ENCODE assay signal across 9 mouse cellular contexts in the genomic region with DNA sequence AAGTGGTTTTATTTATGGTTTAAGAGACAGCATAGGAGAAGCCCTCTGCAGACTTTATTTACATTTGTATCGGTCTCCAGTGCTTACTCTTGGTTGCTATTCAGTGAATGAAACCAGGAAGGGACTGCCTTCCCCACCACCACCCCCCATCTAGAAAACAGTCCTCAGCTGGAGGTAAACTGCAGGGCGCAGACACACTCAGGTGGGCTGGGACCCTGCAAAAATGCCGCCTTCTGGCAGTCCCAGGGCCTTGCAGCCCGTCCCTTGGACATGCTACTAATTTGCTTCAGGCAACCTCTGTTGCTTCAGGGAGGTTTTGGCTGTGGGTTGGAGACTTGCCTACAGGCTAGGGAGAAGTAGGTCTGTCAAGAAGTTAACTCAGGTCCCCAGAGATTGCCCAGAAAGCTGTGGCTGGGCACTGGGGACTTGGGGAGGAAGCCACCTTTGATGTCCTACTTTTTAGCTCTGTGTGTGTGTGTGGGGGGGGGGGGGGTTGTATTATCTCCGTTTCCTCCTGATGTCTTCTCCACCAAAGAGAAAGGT. TPM values are rescaled to one million over a fixed set of nuclear protein-coding genes. Genes with fewer than 3 reads are reported as not detected.
A peak's percentile ranks its signal among the peaks of the same experiment; 100 is the strongest.
DNase-seq lines count a peak whose midpoint lies in the region; ATAC-seq lines count a peak whose summit lies in the region.
"Had no signal": no experiment of that assay in that cellular context is flagged by ENCODE, and none has a peak within 500 bp of the region (broad histone marks: within the 10 kb centered on the region; RNA-seq: fewer than 3 reads in every experiment).

No protein-coding gene starts in this region.

- peaks cover 32% of the 10 kb centered on the region for H3K36me3 ChIP-seq in heart, embryonic 10.5 days
- H3K36me3 ChIP-seq in forebrain, embryonic 12.5 days (replicated peaks) = peaks cover 19% of the 10 kb centered on the region
- peaks cover 54% of the 10 kb centered on the region for H3K36me3 ChIP-seq in liver, embryonic 12.5 days

- intact Hi-C loops in heart, postnatal 25 days (cut with DNase I) = loop anchor here (5.0 kb wide), 2 partner anchors 113 to 228 kb away; no protein-coding TSS in a partner anchor

- ATAC-seq in forebrain, embryonic 12.5 days (ENCODE audit: low FRiP score) = no peak
- no peak for ATAC-seq in liver, embryonic 12.5 days
- no peak for ATAC-seq in inflammation-experienced regulatory T-cells, adult 6 months

- H3K9ac ChIP-seq in forebrain, embryonic 12.5 days = no peak overlapping the region; the same call in 1 of the 2 replicates
- H3K9ac ChIP-seq in liver, embryonic 12.5 days = no peak overlapping the region

- WGBS in heart, embryonic 10.5 days = 47% methylated on average over 5 of the region's 5 CpGs
- WGBS in forebrain, embryonic 12.5 days = 31% methylated on average over 5 of the region's 5 CpGs
- 54% methylated on average over 5 of the region's 5 CpGs for whole genome bisulfite sequencing in liver, embryonic 12.5 days (ENCODE audit: insufficient replicate concordance)

- DNase-seq in heart, embryonic 10.5 days (ENCODE audit: low spot score) = no peak
- DNase-seq in heart, postnatal 25 days (ENCODE audit: low spot score) = no peak
- peak; percentile 80 for DNase-seq in 3T3-L1 (ENCODE audit: low read depth, low spot score)
- DNase-seq in ovary, postnatal 14 days (ENCODE audit: low spot score) = no peak
- DNase-seq in layer of hippocampus, postnatal 25 days (ENCODE audit: extremely low spot score in 1 of 2, low spot score in 1 of 2) = no peak
- DNase-seq: layer of hippocampus, postnatal 36 days had no signal

- peak overlapping the region; percentile 89 for H3K27ac ChIP-seq in heart, embryonic 10.5 days
- H3K27ac ChIP-seq in forebrain, embryonic 12.5 days = peak overlapping the region; percentile 67
- H3K27ac ChIP-seq in liver, embryonic 12.5 days = 0 out of 2 replicates have a peak overlapping the region, but pooled peaks have one; percentile 27

- H3K4me1 ChIP-seq in heart, embryonic 10.5 days = peaks cover 69% of the 10 kb centered on the region
- peaks cover 61% of the 10 kb centered on the region for H3K4me1 ChIP-seq in forebrain, embryonic 12.5 days
- H3K4me1 ChIP-seq in liver, embryonic 12.5 days = peaks cover 66% of the 10 kb centered on the region

- H3K27me3 ChIP-seq in heart, embryonic 10.5 days (ENCODE audit: insufficient read depth, poor library complexity, severe bottlenecking) = no peaks in the 10 kb centered on the region
- peaks cover 13% of the 10 kb centered on the region for H3K27me3 ChIP-seq in forebrain, embryonic 12.5 days
- peaks cover 32% of the 10 kb centered on the region for H3K27me3 ChIP-seq in liver, embryonic 12.5 days (replicated peaks)

- no peaks in the 10 kb centered on the region for H3K9me3 ChIP-seq in heart, embryonic 10.5 days
- H3K9me3 ChIP-seq in forebrain, embryonic 12.5 days = no peaks in the 10 kb centered on the region
- no peaks in the 10 kb centered on the region for H3K9me3 ChIP-seq in liver, embryonic 12.5 days (replicated peaks)

- peak overlapping the region; percentile 18 for H3K4me2 ChIP-seq in forebrain, embryonic 12.5 days
- no peak overlapping the region for H3K4me2 ChIP-seq in liver, embryonic 12.5 days

- H3K4me3 ChIP-seq in heart, embryonic 10.5 days = no peak overlapping the region
- H3K4me3 ChIP-seq in forebrain, embryonic 12.5 days (replicated peaks) = no peak overlapping the region
- H3K4me3 ChIP-seq in liver, embryonic 12.5 days = no peak overlapping the region

RNA-seq across cellular contexts. Expression of gene Rara, which starts 2.9 kb away (rescaled TPM):
- polyA plus RNA-seq in heart, embryonic 10.5 days (2016; fragmentation: Nextera tagmentation; extraction: Ambion mirVana) = 30.4 and 36.9 TPM in 2 replicates
- total RNA-seq in heart, postnatal 25 days (2021) = 10 to 100 TPM; 11.8 TPM
- polyA plus RNA-seq in forebrain, embryonic 12.5 days (2016; fragmentation: Nextera tagmentation; extraction: Ambion mirVana) = 14.0 and 16.4 TPM in 2 replicates
- 6.8 and 7.1 TPM in 2 replicates for polyA plus RNA-seq in liver, embryonic 12.5 days (2016; fragmentation: Nextera tagmentation; extraction: Ambion mirVana)
- 10 to 100 TPM; 17.0 to 17.7 TPM for total RNA-seq in layer of hippocampus, postnatal 25 days (2021)
- polyA plus RNA-seq in inflammation-experienced regulatory T-cells, adult 6 months (2017; shearing (Covaris generic)) = 1 to 10 TPM; 7.4 to 8.1 (median 7.6) TPM

RNA-seq across cellular contexts. Expression of gene Cdc6, which starts 17.1 kb away (rescaled TPM):
- polyA plus RNA-seq in heart, embryonic 10.5 days (2016; fragmentation: Nextera tagmentation; extraction: Ambion mirVana) = 39.3 and 47.7 TPM in 2 replicates
- total RNA-seq in heart, postnatal 25 days (2021) = under 1 TPM; 0.28 to 0.52 TPM
- 38.0 and 43.1 TPM in 2 replicates for polyA plus RNA-seq in forebrain, embryonic 12.5 days (2016; fragmentation: Nextera tagmentation; extraction: Ambion mirVana)
- 86.5 and 89.9 TPM in 2 replicates for polyA plus RNA-seq in liver, embryonic 12.5 days (2016; fragmentation: Nextera tagmentation; extraction: Ambion mirVana)
- total RNA-seq in layer of hippocampus, postnatal 25 days (2021) = under 1 TPM; 0.54 to 0.94 TPM
- 10 to 100 TPM in 1 of 3 experiments, 1 to 10 TPM in 2; 5.1 to 40.6 (median 5.2) TPM for polyA plus RNA-seq in inflammation-experienced regulatory T-cells, adult 6 months (2017; shearing (Covaris generic))

RNA-seq across cellular contexts. Expression of gene Gjd3, which starts 58.1 kb away (rescaled TPM):
- 1.0 and 1.1 TPM in 2 replicates for polyA plus RNA-seq in heart, embryonic 10.5 days (2016; fragmentation: Nextera tagmentation; extraction: Ambion mirVana)
- total RNA-seq in heart, postnatal 25 days (2021) = 1 to 10 TPM in 1 of 2 experiments, under 1 TPM in 1; 0.52 to 1.1 TPM
- 0.24 and 0.47 TPM in 2 replicates for polyA plus RNA-seq in forebrain, embryonic 12.5 days (2016; fragmentation: Nextera tagmentation; extraction: Ambion mirVana)
- not detected in 2 replicates for polyA plus RNA-seq in liver, embryonic 12.5 days (2016; fragmentation: Nextera tagmentation; extraction: Ambion mirVana)
- 1 to 10 TPM; 1.5 to 2.3 TPM for total RNA-seq in layer of hippocampus, postnatal 25 days (2021)
- polyA plus RNA-seq in inflammation-experienced regulatory T-cells, adult 6 months (2017; shearing (Covaris generic)) = not detected

Comparison
In these comparisons a context has a peak if more than half of its experiments do, and no peak if none do; other contexts are left out.
1. H3K27ac ChIP-seq: peak in every context shown above with its lines; median percentile 89 in heart, embryonic 10.5 days; 67 in forebrain, embryonic 12.5 days; 27 in liver, embryonic 12.5 days.